Mouse (Mus musculus): ENCODE data around the gene Fkbpl. TPM values are rescaled to one million over a fixed set of nuclear protein-coding genes. Genes with fewer than 3 reads are reported as not detected.

Fkbpl gene
- 15.4 and 17.0 TPM in 2 replicates for polyA plus RNA-seq (2021; fragmentation: Nextera tagmentation)
- long read RNA-seq, experiment 1, transcript Fkbpl-201 (2 exons, 1,270 nt), result major isoform, 22 of 33 reads
- long read RNA-seq, experiment 1, transcript Fkbpl-202 (2 exons, 257 nt), result minor isoform, 8 of 33 reads
- long read RNA-seq, experiment 1, partial matches to known transcripts, result 0 of 33 reads
- long read RNA-seq, experiment 1, other reads (novel, unspliced or antisense), result 3 of 33 reads
- long read RNA-seq, experiment 2, transcript Fkbpl-201 (2 exons, 1,270 nt), result major isoform, 10 of 13 reads
- long read RNA-seq, experiment 2, partial matches to known transcripts, result 0 of 13 reads
- long read RNA-seq, experiment 2, other reads (novel, unspliced or antisense), result 2 of 13 reads

GRCm38 (mm10) chr17:34644608-34645007 lies at the start of gene Fkbpl:
Gene Fkbpl, plus strand, starts transcription at chr17:34644764.

GRCm38 (mm10) chr17:34597566-34598095 lies 46.9 kb upstream of the Fkbpl start, which contains the start of gene Ager:
Gene Ager, plus strand, starts transcription at chr17:34597862.

DNA sequence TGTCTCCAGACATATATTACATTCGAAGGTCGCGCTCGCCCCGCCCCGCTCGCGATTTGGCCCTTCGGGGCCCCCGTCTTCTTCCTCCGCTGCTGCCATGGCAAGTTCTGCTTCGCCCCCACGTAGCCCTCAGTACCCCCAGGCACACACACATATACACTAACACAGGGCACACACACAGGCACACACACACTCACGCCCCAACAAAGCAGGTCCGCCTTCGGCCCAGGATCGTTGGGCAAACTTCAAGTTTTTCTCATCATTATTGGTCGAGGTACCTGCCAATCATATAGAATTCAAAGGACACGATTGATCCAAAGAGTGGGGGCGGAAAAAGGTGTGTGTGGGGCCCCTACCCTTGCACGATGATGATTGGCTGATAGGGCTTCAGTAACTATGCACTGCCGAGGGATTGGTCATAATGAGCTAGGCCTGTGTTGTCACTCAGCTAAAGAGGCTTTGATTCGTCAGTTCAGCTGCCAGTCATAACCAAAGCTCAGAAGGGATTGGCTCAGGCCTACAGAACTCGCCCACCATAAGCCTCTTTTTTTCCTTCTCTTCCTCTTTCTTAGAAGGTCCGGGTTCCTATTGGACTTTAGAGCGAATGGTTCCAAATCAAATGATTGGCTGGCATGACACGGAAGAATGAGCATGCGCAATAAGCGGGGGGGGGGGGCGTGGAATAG lies 41.0 kb upstream of the Fkbpl start, which contains the start of gene Rnf5:
Gene Rnf5, minus strand, starts transcription at position 316 of the 686 bp plus-strand sequence.

DNA sequence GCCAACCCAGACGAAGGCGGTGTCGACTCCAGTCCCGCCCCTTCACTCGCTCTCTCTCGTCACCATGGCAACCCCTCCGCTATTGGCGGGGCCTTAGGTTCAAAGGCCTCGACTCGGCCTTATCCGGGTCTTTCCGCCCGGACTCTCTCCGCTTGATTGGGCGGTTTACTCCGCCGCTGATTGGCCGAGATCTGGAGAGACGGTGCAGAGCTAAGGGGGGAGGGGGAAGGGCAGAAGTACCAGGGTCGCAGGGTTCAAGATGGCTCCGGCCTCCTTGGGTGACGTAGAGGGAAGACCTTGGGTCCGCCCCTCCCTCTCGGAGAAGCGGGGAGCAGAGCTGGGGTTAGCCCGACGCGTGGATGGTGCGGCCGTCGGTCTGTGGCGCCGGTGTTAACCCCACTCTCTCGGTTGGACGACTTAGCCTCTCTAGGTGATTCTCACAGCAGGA lies 40.5 kb upstream of the Fkbpl start, which contains the start of gene Agpat1:
Gene Agpat1, plus strand, starts transcription at position 202 of the 448 bp plus-strand sequence.

DNA sequence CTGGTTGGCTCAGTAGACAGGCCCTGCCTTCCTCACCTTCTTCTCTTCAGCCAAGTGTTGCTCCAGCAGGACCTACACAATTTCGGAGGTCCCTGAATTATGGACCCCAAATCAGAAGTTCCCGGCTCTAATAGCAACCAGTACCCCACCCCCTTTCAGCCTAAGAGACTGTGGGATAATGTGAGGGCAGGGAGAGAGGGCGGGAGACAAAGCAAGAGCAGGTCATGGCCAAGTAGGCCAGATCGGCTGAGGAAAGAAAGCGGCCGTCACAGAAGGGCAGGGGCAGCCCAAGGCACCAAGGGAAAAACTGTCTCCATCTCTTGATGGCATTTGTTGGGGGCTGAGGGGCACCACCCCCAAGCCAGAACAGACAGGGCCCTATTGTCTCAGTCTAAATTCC lies 28.7 kb upstream of the Fkbpl start, which contains the start of gene Egfl8:
Gene Egfl8, minus strand, starts transcription at position 101 of the 400 bp plus-strand sequence.

GRCm38 (mm10) chr17:34627943-34628643 lies 16.5 kb upstream of the Fkbpl start, which contains the start of gene Ppt2:
Gene Ppt2, minus strand, starts transcription at chr17:34628510.

GRCm38 (mm10) chr17:34629221-34629751 lies 15.3 kb upstream of the Fkbpl start, which contains the start of gene Prrt1:
Gene Prrt1, plus strand, starts transcription at chr17:34629533.

DNA sequence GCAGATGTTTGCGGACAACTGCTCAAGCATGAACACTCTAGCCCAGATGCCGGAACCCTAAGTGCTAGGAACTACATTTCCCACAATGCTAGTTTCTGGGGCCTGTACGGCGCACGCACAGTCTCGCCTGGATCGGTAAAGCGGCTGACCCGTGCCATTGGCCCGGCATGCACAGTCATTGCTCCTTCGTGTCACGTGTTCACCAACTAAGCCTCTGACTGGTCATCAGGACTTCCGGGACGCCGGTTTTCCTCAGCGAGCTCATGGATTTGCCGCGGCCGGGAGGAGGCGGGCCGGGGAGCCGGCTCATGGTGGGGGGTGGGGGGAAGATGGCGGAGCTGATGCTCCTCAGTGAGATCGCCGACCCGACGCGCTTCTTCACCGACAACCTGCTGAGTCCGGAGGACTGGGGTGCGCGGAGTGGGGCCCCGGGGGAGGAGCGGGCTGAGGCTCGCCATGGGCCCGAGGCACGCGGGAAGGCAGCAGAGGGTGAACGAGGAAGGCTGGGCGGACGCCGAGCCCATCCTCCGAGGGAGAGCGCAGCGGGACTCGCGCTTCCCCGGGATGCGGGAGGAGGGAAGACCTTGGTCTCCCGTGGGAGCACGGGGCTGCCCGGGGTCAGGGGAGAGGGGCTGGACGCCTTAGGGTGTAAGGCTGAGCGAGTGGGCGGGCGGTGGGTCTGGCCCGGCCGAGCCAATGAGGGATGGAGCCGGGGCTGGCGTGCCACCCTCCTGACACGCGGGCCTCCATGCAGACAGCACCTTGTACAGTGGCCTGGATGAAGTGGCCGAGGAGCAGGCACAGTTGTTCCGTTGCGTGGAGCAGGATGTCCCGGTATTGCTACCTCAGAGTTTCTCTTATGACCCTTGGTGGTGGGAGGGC lies 2.6 kb downstream of the Fkbpl start, which contains the start of gene Atf6b:
Gene Atf6b, plus strand, starts transcription at position 241 of the 882 bp plus-strand sequence.

DNA sequence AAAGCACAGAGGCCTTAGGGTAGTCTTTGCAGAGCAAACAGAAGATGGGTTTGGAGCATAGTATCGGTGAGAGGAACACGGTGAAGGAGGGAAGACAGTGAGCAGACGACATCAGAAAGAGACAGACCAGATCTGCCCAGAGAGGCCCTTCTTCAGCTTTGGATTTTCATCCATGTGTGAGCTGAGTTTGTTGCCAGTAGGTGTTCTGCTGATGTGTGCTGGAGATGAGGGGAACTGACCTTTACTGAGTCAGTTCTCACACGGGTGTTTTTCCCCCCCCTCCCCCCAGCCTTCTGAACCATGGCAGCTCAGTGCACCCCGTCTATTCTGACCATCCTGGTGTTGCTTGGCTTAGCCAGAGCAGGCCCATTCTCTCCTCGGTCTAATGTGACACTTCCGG lies 25.7 kb downstream of the Fkbpl start, which contains the start of gene Tnxb:
Gene Tnxb, plus strand, starts transcription at position 301 of the 400 bp plus-strand sequence.

Other genes starting within 250 kb of the Fkbpl start
- gene BC051142, start 245.9 kb upstream of the Fkbpl start, polyA plus RNA-seq (2021; fragmentation: Nextera tagmentation), result 0.48 and 0.95 TPM in 2 replicates
- gene Btnl4, start 167.4 kb upstream of the Fkbpl start, polyA plus RNA-seq (2021; fragmentation: Nextera tagmentation), result not detected in 2 replicates
- gene Btnl6, start 127.4 kb upstream of the Fkbpl start, polyA plus RNA-seq (2021; fragmentation: Nextera tagmentation), result not detected in 2 replicates
- 0.38 and 2.3 TPM in 2 replicates for gene Notch4, start 80.5 kb upstream of the Fkbpl start, polyA plus RNA-seq (2021; fragmentation: Nextera tagmentation)
- 0.33 and 1.7 TPM in 2 replicates for gene Gpsm3, start 55.0 kb upstream of the Fkbpl start, polyA plus RNA-seq (2021; fragmentation: Nextera tagmentation)
- 1.8 and 4.5 TPM in 2 replicates for gene Pbx2, start 53.5 kb upstream of the Fkbpl start, polyA plus RNA-seq (2021; fragmentation: Nextera tagmentation)
- gene Ager, start 46.9 kb upstream of the Fkbpl start, polyA plus RNA-seq (2021; fragmentation: Nextera tagmentation), result 0.64 and 0.85 TPM in 2 replicates
- gene Rnf5, start 41.1 kb upstream of the Fkbpl start, polyA plus RNA-seq (2021; fragmentation: Nextera tagmentation), result 171 and 196 TPM in 2 replicates
- gene Agpat1, start 40.5 kb upstream of the Fkbpl start, polyA plus RNA-seq (2021; fragmentation: Nextera tagmentation), result 68.0 and 88.2 TPM in 2 replicates
- gene Egfl8, start 28.8 kb upstream of the Fkbpl start, polyA plus RNA-seq (2021; fragmentation: Nextera tagmentation), result 4.0 and 4.1 TPM in 2 replicates
- 6.5 and 13.9 TPM in 2 replicates for gene Ppt2, start 16.3 kb upstream of the Fkbpl start, polyA plus RNA-seq (2021; fragmentation: Nextera tagmentation)
- gene Prrt1, start 15.2 kb upstream of the Fkbpl start, polyA plus RNA-seq (2021; fragmentation: Nextera tagmentation), result 12.4 and 24.5 TPM in 2 replicates
- 25.6 and 45.1 TPM in 2 replicates for gene Atf6b, start 2.4 kb downstream of the Fkbpl start, polyA plus RNA-seq (2021; fragmentation: Nextera tagmentation)
- gene Tnxb, start 25.8 kb downstream of the Fkbpl start, polyA plus RNA-seq (2021; fragmentation: Nextera tagmentation), result 0.04 and 0.10 TPM in 2 replicates
- gene C4b, start 99.1 kb downstream of the Fkbpl start, polyA plus RNA-seq (2021; fragmentation: Nextera tagmentation), result 3.9 and 8.9 TPM in 2 replicates
- not detected in 2 replicates for gene Cyp21a1, start 159.8 kb downstream of the Fkbpl start, polyA plus RNA-seq (2021; fragmentation: Nextera tagmentation)
- 60.8 and 64.9 TPM in 2 replicates for gene Stk19, start 192.2 kb downstream of the Fkbpl start, polyA plus RNA-seq (2021; fragmentation: Nextera tagmentation)
- 25.6 and 26.2 TPM in 2 replicates for gene Dxo, start 192.3 kb downstream of the Fkbpl start, polyA plus RNA-seq (2021; fragmentation: Nextera tagmentation)
- 20.2 and 21.7 TPM in 2 replicates for gene Skiv2l, start 205.4 kb downstream of the Fkbpl start, polyA plus RNA-seq (2021; fragmentation: Nextera tagmentation)
- 34.1 and 37.6 TPM in 2 replicates for gene Nelfe, start 205.6 kb downstream of the Fkbpl start, polyA plus RNA-seq (2021; fragmentation: Nextera tagmentation)
- 0.39 and 0.50 TPM in 2 replicates for gene Cfb, start 217.8 kb downstream of the Fkbpl start, polyA plus RNA-seq (2021; fragmentation: Nextera tagmentation)
- 0.17 and 0.25 TPM in 2 replicates for gene Zbtb12, start 234.7 kb downstream of the Fkbpl start, polyA plus RNA-seq (2021; fragmentation: Nextera tagmentation)
- gene Gm20547, start 237.3 kb downstream of the Fkbpl start, polyA plus RNA-seq (2021; fragmentation: Nextera tagmentation), result not detected in 2 replicates